Mouse (Mus musculus) myocyte (in vitro differentiated cells): ENCODE data around the gene Cfdp1. TPM values are rescaled to one million over a fixed set of nuclear protein-coding genes. Genes with fewer than 3 reads are reported as not detected.

ENCODE experiments used
- H3K27me3 ChIP-seq: one replicate; pipeline ENCODE4 v1.6.1; 2011; ENCODE audit not compliant: control insufficient read depth, insufficient read depth, insufficient read length
- H3K36me3 ChIP-seq: one replicate; pipeline ENCODE4 v1.6.1; 2011; ENCODE audit not compliant: control insufficient read depth, insufficient read depth
- H3K4me2 ChIP-seq: one replicate; pipeline ENCODE4 v1.6.1; 2011; ENCODE audit warnings: low read depth, control low read depth
- H3K4me3 ChIP-seq: one replicate; pipeline ENCODE4 v1.5.1; 2011; ENCODE audit warnings: mild to moderate bottlenecking, control low read depth, moderate library complexity
- H3K79me2 ChIP-seq: one replicate; pipeline ENCODE4 v1.6.1; 2011; ENCODE audit not compliant: control insufficient read depth, insufficient read depth
- H3ac ChIP-seq: one replicate; pipeline ENCODE4 v1.6.1; 2011; ENCODE audit not compliant: control insufficient read depth, insufficient read length
- CEBPB ChIP-seq: IDR thresholded peaks from 2 replicates; pipeline ENCODE4 v1.6.1; 2011; ENCODE audit warnings: mild to moderate bottlenecking, moderate library complexity; ENCODE audit not compliant: poor library complexity, insufficient read depth, severe bottlenecking
- E2F4 ChIP-seq: IDR thresholded peaks from one replicate; pipeline ENCODE4 v1.6.1; 2011; ENCODE audit warnings: mild to moderate bottlenecking, control low read depth, moderate library complexity; ENCODE audit not compliant: insufficient read depth
- MAX ChIP-seq: IDR thresholded peaks from one replicate; pipeline ENCODE4 v1.6.1; 2011; ENCODE audit warnings: low read depth, mild to moderate bottlenecking, control low read depth
- MYOD1 ChIP-seq, 3 experiments: IDR thresholded peaks; one replicate each; pipeline ENCODE4 v1.6.1; 2011; ENCODE audit warnings: control low read depth in 2 of 3, low read depth in 2 of 3, mild to moderate bottlenecking in 2 of 3, moderate library complexity in 1 of 3; ENCODE audit not compliant: insufficient read length in 2 of 3, control insufficient read depth in 1 of 3
- MYOG ChIP-seq, 3 experiments: IDR thresholded peaks; one replicate each; pipeline ENCODE4 v1.6.1; 2011; ENCODE audit warnings: control low read depth in 2 of 3, low read depth in 2 of 3, mild to moderate bottlenecking in 2 of 3; ENCODE audit not compliant: insufficient read length in 2 of 3, control insufficient read depth in 1 of 3, insufficient read depth in 1 of 3
- POLR2A ChIP-seq: IDR thresholded peaks from one replicate; pipeline ENCODE4 v1.6.1; 2011; ENCODE audit warnings: low read depth, mild to moderate bottlenecking, control low read depth, moderate library complexity; ENCODE audit not compliant: insufficient read length
- POLR2AphosphoS2 ChIP-seq: IDR thresholded peaks from one replicate; pipeline ENCODE4 v1.6.1; 2011; ENCODE audit warnings: low read depth, control low read depth; ENCODE audit not compliant: insufficient read length
- REST ChIP-seq: IDR thresholded peaks from one replicate; pipeline ENCODE4 v1.6.1; 2011; ENCODE audit warnings: mild to moderate bottlenecking, control low read depth, moderate library complexity; ENCODE audit not compliant: insufficient read depth, insufficient read length
- SRF ChIP-seq: IDR thresholded peaks from one replicate; pipeline ENCODE4 v1.6.1; 2011; ENCODE audit warnings: low read depth; ENCODE audit not compliant: control insufficient read depth, insufficient read length
- TCF12 ChIP-seq: IDR thresholded peaks from one replicate; pipeline ENCODE4 v1.6.1; 2011; ENCODE audit warnings: mild to moderate bottlenecking, control low read depth; ENCODE audit not compliant: poor library complexity, insufficient read depth, severe bottlenecking
- TCF3 ChIP-seq: IDR thresholded peaks from one replicate; pipeline ENCODE4 v1.6.1; 2011; ENCODE audit warnings: low read depth, control low read depth; ENCODE audit not compliant: insufficient read length
- USF1 ChIP-seq: IDR thresholded peaks from one replicate; pipeline ENCODE4 v1.6.1; 2011; ENCODE audit warnings: low read depth, mild to moderate bottlenecking, control low read depth, moderate library complexity
- polyA plus RNA-seq: library from polyadenylated mRNA; unstranded; fragments of >200 nt; fragmentation: generic; extraction: Trizol; gene quantifications from one replicate; pipeline ENCODE4 v1.2.1, GENCODE M21; 2012; ENCODE audit warnings: missing spikeins

Cfdp1 gene
- polyA plus RNA-seq, 1 experiment, result 44.9 TPM

GRCm38 (mm10) chr8:111825219-111825618 lies 28.9 kb downstream of the Cfdp1 start:
- no peak for TF ChIP-seq E2F4
- no peak for TF ChIP-seq TCF3
- no peak for TF ChIP-seq POLR2AphosphoS2
- no peak for TF ChIP-seq USF1
- no peak for TF ChIP-seq MAX
- TF ChIP-seq TCF12, result no peak
- TF ChIP-seq SRF, result no peak
- TF ChIP-seq CEBPB, result no peak
- H3K4me3 ChIP-seq, result no peak overlapping the region
- no peak overlapping the region for H3K4me2 ChIP-seq
- H3K27me3 ChIP-seq, result no peaks in the 10 kb centered on the region
- no peaks in the 10 kb centered on the region for H3K79me2 ChIP-seq
- peaks cover 31% of the 10 kb centered on the region for H3K36me3 ChIP-seq
- H3ac ChIP-seq, result no peak overlapping the region

- no peaks in the 10 kb centered on the region for H3K79me2 ChIP-seq
- H3K36me3 ChIP-seq, result peaks cover 29% of the 10 kb centered on the region
- H3K27me3 ChIP-seq, result no peaks in the 10 kb centered on the region
- H3ac ChIP-seq, result no peak overlapping the region
- H3K4me3 ChIP-seq, result no peak overlapping the region
- TF ChIP-seq SRF, result no peak
- TF ChIP-seq TCF3, result no peak
- no peak for TF ChIP-seq REST
- H3K4me2 ChIP-seq, result no peak overlapping the region
These were observed 29.8 kb downstream of the Cfdp1 start for GRCm38 (mm10) chr8:111824334-111824733.

- H3K36me3 ChIP-seq, result peaks cover 23% of the 10 kb centered on the region
- no peaks in the 10 kb centered on the region for H3K79me2 ChIP-seq
- no peak overlapping the region for H3ac ChIP-seq
- H3K4me3 ChIP-seq, result no peak overlapping the region
- TF ChIP-seq MAX (no peak), CEBPB (no peak), MYOD1 (IDR thresholded peaks at IDR 0.05; ENCODE audit: control insufficient read depth in 1 of 3, insufficient read length in 2 of 3, low read depth in 2 of 3) (no peak), REST (no peak), E2F4 (no peak), SRF (no peak), TCF3 (no peak), POLR2AphosphoS2 (no peak), TCF12 (no peak), USF1 (no peak), MYOG (IDR thresholded peaks at IDR 0.05; ENCODE audit: control insufficient read depth in 1 of 3, insufficient read depth in 1 of 3, insufficient read length in 2 of 3, low read depth in 2 of 3) (no peak), POLR2A (no peak)
- no peaks in the 10 kb centered on the region for H3K27me3 ChIP-seq
- no peak overlapping the region for H3K4me2 ChIP-seq
These were observed 32.9 kb downstream of the Cfdp1 start for GRCm38 (mm10) chr8:111821199-111821598.

GRCm38 (mm10) chr8:111820691-111821090 lies 33.4 kb downstream of the Cfdp1 start:
- TF ChIP-seq REST (no peak), TCF12 (no peak), USF1 (no peak), POLR2A (no peak), POLR2AphosphoS2 (no peak), MYOG (IDR thresholded peaks at IDR 0.05; ENCODE audit: control insufficient read depth in 1 of 3, insufficient read depth in 1 of 3, insufficient read length in 2 of 3, low read depth in 2 of 3) (no peak), MYOD1 (IDR thresholded peaks at IDR 0.05; ENCODE audit: control insufficient read depth in 1 of 3, insufficient read length in 2 of 3, low read depth in 2 of 3) (no peak), TCF3 (no peak), CEBPB (no peak)
- H3K27me3 ChIP-seq, result no peaks in the 10 kb centered on the region
- H3K4me3 ChIP-seq, result no peak overlapping the region
- H3K36me3 ChIP-seq, result peaks cover 23% of the 10 kb centered on the region
- no peak overlapping the region for H3ac ChIP-seq
- H3K4me2 ChIP-seq, result no peak overlapping the region
- H3K79me2 ChIP-seq, result no peaks in the 10 kb centered on the region

GRCm38 (mm10) chr8:111820018-111820417 lies 34.1 kb downstream of the Cfdp1 start:
- Histone ChIP-seq H3K79me2 (no peaks in the 10 kb centered on the region), H3K36me3 (peaks cover 20% of the 10 kb centered on the region)

More at GRCm38 (mm10) chr8:111820018-111820417, 34.1 kb downstream of the Cfdp1 start:
- Histone ChIP-seq H3ac (no peak overlapping the region), H3K27me3 (no peaks in the 10 kb centered on the region), H3K4me3 (no peak overlapping the region), H3K4me2 (no peak overlapping the region)
- TF ChIP-seq CEBPB, result no peak
- TF ChIP-seq E2F4, result no peak
- TF ChIP-seq MYOD1 (IDR thresholded peaks at IDR 0.05; ENCODE audit: control insufficient read depth in 1 of 3, insufficient read length in 2 of 3, low read depth in 2 of 3), result no peak
- no peak for TF ChIP-seq USF1
- no peak for TF ChIP-seq TCF3
- no peak for TF ChIP-seq REST
- TF ChIP-seq MYOG (IDR thresholded peaks at IDR 0.05; ENCODE audit: control insufficient read depth in 1 of 3, insufficient read depth in 1 of 3, insufficient read length in 2 of 3, low read depth in 2 of 3), result no peak
- no peak for TF ChIP-seq POLR2A
